Mouse (Mus musculus) heart, embryonic 14.5 days (tissue): ENCODE data around the gene Olfr822. TPM values are rescaled to one million over a fixed set of nuclear protein-coding genes. Genes with fewer than 3 reads are reported as not detected.

ENCODE experiments used
- polyA plus RNA-seq: library from polyadenylated mRNA; unstranded; fragments of >200 nt; fragmentation: Nextera tagmentation; extraction: Ambion mirVana; gene quantifications from 2 replicates; pipeline ENCODE4 v1.2.1, GENCODE M21; 2014

The Olfr822 gene
- polyA plus RNA-seq, 1 experiment from 2014 or later = not detected

Other genes with a start within 250 kb of the Olfr822 start
- gene Olfr812, start 225.1 kb upstream of the Olfr822 start, polyA plus RNA-seq = not detected in 2 replicates
- not detected in 2 replicates for gene Olfr813, start 215.8 kb upstream of the Olfr822 start, polyA plus RNA-seq
- not detected in 2 replicates for gene Olfr814, start 191.4 kb upstream of the Olfr822 start, polyA plus RNA-seq
- not detected in 2 replicates for gene Olfr815, start 165.3 kb upstream of the Olfr822 start, polyA plus RNA-seq
- not detected in 2 replicates for gene Olfr816, start 155.6 kb upstream of the Olfr822 start, polyA plus RNA-seq
- gene Olfr818, start 122.1 kb upstream of the Olfr822 start, polyA plus RNA-seq = not detected in 2 replicates
- not detected in 2 replicates for gene Olfr819, start 103.9 kb upstream of the Olfr822 start, polyA plus RNA-seq
- gene Olfr247, start 95.1 kb upstream of the Olfr822 start, polyA plus RNA-seq = not detected in 2 replicates
- gene Gm10310, start 86.1 kb upstream of the Olfr822 start, polyA plus RNA-seq = not detected in 2 replicates
- not detected in 2 replicates for gene Olfr820, start 58.6 kb upstream of the Olfr822 start, polyA plus RNA-seq
- gene Olfr821, start 40.9 kb upstream of the Olfr822 start, polyA plus RNA-seq = not detected in 2 replicates
- not detected in 2 replicates for gene Olfr823, start 44.2 kb downstream of the Olfr822 start, polyA plus RNA-seq
- gene Olfr824, start 58.8 kb downstream of the Olfr822 start, polyA plus RNA-seq = not detected in 2 replicates
- gene Olfr825, start 95.6 kb downstream of the Olfr822 start, polyA plus RNA-seq = not detected in 2 replicates
- gene Olfr826, start 113.0 kb downstream of the Olfr822 start, polyA plus RNA-seq = not detected in 2 replicates
- not detected in 2 replicates for gene Olfr827, start 143.2 kb downstream of the Olfr822 start, polyA plus RNA-seq
- gene Neurod4, start 209.0 kb downstream of the Olfr822 start, polyA plus RNA-seq = not detected in 2 replicates